Mouse (Mus musculus): ENCODE results near the gene Tatdn3. TPM values are rescaled to one million over a fixed set of nuclear protein-coding genes. Genes with fewer than 3 reads are reported as not detected.

Tatdn3 gene
- polyA plus RNA-seq, 1 experiment from 2014 or later: 14.1 TPM

- peak within 1 kb of the TSS; percentile 61 for H3K9ac ChIP-seq (ENCODE audit: low read depth, low read length)
- peak; percentile 66; the same call in 1 of the 2 replicates for ATAC-seq
- peaks cover 15% of the 10 kb centered on the region for H3K27me3 ChIP-seq (ENCODE audit: control insufficient read depth, insufficient read depth, low read depth, low read length)
- H3K4me2 ChIP-seq (ENCODE audit: low read length): peak within 1 kb of the TSS; percentile 99
- H3K4me1 ChIP-seq (ENCODE audit: control insufficient read depth, insufficient read depth, low read length): peaks cover 4% of the 10 kb centered on the region; the same call in 1 of the 2 replicates
- 1% methylated on average over 71 of the region's 95 CpGs for WGBS
- H3K36me3 ChIP-seq (ENCODE audit: control insufficient read depth, insufficient read depth, low read length): no peaks in the 10 kb centered on the region
- H3K9me3 ChIP-seq (replicated peaks; ENCODE audit: control insufficient read depth, low read length, poor library complexity, severe bottlenecking): no peaks in the 10 kb centered on the region
- H3K27ac ChIP-seq (ENCODE audit: low read length): no peak within 1 kb of the TSS
- H3K4me3 ChIP-seq (ENCODE audit: low read depth, low read length): peak within 1 kb of the TSS; percentile 63
Measured at GRCm38 (mm10) chr1:191097802-191098747, 35.3 kb upstream of the Tatdn3 start, which contains the start of gene Batf3. Batf3 (plus strand) TSS chr1:191097847.

GRCm38 (mm10) chr1:191096871-191097681 is 34.3 kb upstream of the Tatdn3 start:
- Histone ChIP-seq H3K9me3 (replicated peaks; ENCODE audit: control insufficient read depth, low read length, poor library complexity, severe bottlenecking) (no peaks in the 10 kb centered on the region), H3K4me1 (ENCODE audit: control insufficient read depth, insufficient read depth, low read length) (peaks cover 4% of the 10 kb centered on the region; the same call in 1 of the 2 replicates), H3K27ac (ENCODE audit: low read length) (no peak overlapping the region), H3K27me3 (ENCODE audit: control insufficient read depth, insufficient read depth, low read depth, low read length) (peaks cover 15% of the 10 kb centered on the region), H3K9ac (ENCODE audit: low read depth, low read length) (peak overlapping the region; percentile 61; the same call in 1 of the 2 replicates), H3K4me3 (ENCODE audit: low read depth, low read length) (peak overlapping the region; percentile 63), H3K36me3 (ENCODE audit: control insufficient read depth, insufficient read depth, low read length) (no peaks in the 10 kb centered on the region), H3K4me2 (ENCODE audit: low read length) (peak overlapping the region; percentile 99)
- WGBS: 51% methylated on average over 14 of the region's 14 CpGs
- 0 out of 2 replicates have a peak, but pooled peaks have one; percentile 32 for ATAC-seq

GRCm38 (mm10) chr1:191095019-191095418 is 32.3 kb upstream of the Tatdn3 start:
- no peak overlapping the region for H3K4me2 ChIP-seq (ENCODE audit: low read length)
- 80% methylated on average over 9 of the region's 9 CpGs for WGBS
- H3K36me3 ChIP-seq (ENCODE audit: control insufficient read depth, insufficient read depth, low read length): no peaks in the 10 kb centered on the region
- no peak overlapping the region for H3K27ac ChIP-seq (ENCODE audit: low read length)
- H3K9me3 ChIP-seq (replicated peaks; ENCODE audit: control insufficient read depth, low read length, poor library complexity, severe bottlenecking): no peaks in the 10 kb centered on the region
- peaks cover 15% of the 10 kb centered on the region for H3K27me3 ChIP-seq (ENCODE audit: control insufficient read depth, insufficient read depth, low read depth, low read length)
- no peak overlapping the region for H3K4me3 ChIP-seq (ENCODE audit: low read depth, low read length)
- no peak for ATAC-seq
- H3K4me1 ChIP-seq (ENCODE audit: control insufficient read depth, insufficient read depth, low read length): peaks cover 4% of the 10 kb centered on the region; the same call in 1 of the 2 replicates
- H3K9ac ChIP-seq (ENCODE audit: low read depth, low read length): no peak overlapping the region

- no peak for ATAC-seq
- H3K9ac ChIP-seq (ENCODE audit: low read depth, low read length): no peak overlapping the region
- no peaks in the 10 kb centered on the region for H3K9me3 ChIP-seq (replicated peaks; ENCODE audit: control insufficient read depth, low read length, poor library complexity, severe bottlenecking)
- no peak overlapping the region for H3K27ac ChIP-seq (ENCODE audit: low read length)
- no peaks in the 10 kb centered on the region for H3K36me3 ChIP-seq (ENCODE audit: control insufficient read depth, insufficient read depth, low read length)
- WGBS: 82% methylated on average over 5 of the region's 5 CpGs
- peaks cover 3% of the 10 kb centered on the region; the same call in 1 of the 2 replicates for H3K4me1 ChIP-seq (ENCODE audit: control insufficient read depth, insufficient read depth, low read length)
- peaks cover 6% of the 10 kb centered on the region for H3K27me3 ChIP-seq (ENCODE audit: control insufficient read depth, insufficient read depth, low read depth, low read length)
- H3K4me3 ChIP-seq (ENCODE audit: low read depth, low read length): no peak overlapping the region
- no peak overlapping the region for H3K4me2 ChIP-seq (ENCODE audit: low read length)
Measured at GRCm38 (mm10) chr1:191093578-191093977, 30.8 kb upstream of the Tatdn3 start.

- Histone ChIP-seq H3K9me3 (replicated peaks; ENCODE audit: control insufficient read depth, low read length, poor library complexity, severe bottlenecking) (no peaks in the 10 kb centered on the region), H3K4me3 (ENCODE audit: low read depth, low read length) (no peak overlapping the region), H3K4me1 (ENCODE audit: control insufficient read depth, insufficient read depth, low read length) (no peaks in the 10 kb centered on the region), H3K9ac (ENCODE audit: low read depth, low read length) (no peak overlapping the region), H3K27ac (ENCODE audit: low read length) (no peak overlapping the region), H3K4me2 (ENCODE audit: low read length) (no peak overlapping the region), H3K27me3 (ENCODE audit: control insufficient read depth, insufficient read depth, low read depth, low read length) (peaks cover 3% of the 10 kb centered on the region), H3K36me3 (ENCODE audit: control insufficient read depth, insufficient read depth, low read length) (no peaks in the 10 kb centered on the region)
- WGBS: 86% methylated on average over 8 of the region's 8 CpGs
- no peak for ATAC-seq
Measured at GRCm38 (mm10) chr1:191092050-191092449, 29.3 kb upstream of the Tatdn3 start.

- Histone ChIP-seq H3K4me3 (ENCODE audit: low read depth, low read length) (no peak overlapping the region), H3K27ac (ENCODE audit: low read length) (no peak overlapping the region), H3K27me3 (ENCODE audit: control insufficient read depth, insufficient read depth, low read depth, low read length) (no peaks in the 10 kb centered on the region), H3K4me1 (ENCODE audit: control insufficient read depth, insufficient read depth, low read length) (no peaks in the 10 kb centered on the region), H3K9ac (ENCODE audit: low read depth, low read length) (no peak overlapping the region), H3K9me3 (replicated peaks; ENCODE audit: control insufficient read depth, low read length, poor library complexity, severe bottlenecking) (no peaks in the 10 kb centered on the region), H3K4me2 (ENCODE audit: low read length) (no peak overlapping the region), H3K36me3 (ENCODE audit: control insufficient read depth, insufficient read depth, low read length) (no peaks in the 10 kb centered on the region)
- 71% methylated on average over 6 of the region's 6 CpGs for WGBS
- no peak for ATAC-seq
Measured at GRCm38 (mm10) chr1:191089355-191089754, 26.6 kb upstream of the Tatdn3 start.

GRCm38 (mm10) chr1:191087955-191088354 is 25.2 kb upstream of the Tatdn3 start:
- H3K4me1 ChIP-seq (ENCODE audit: control insufficient read depth, insufficient read depth, low read length): no peaks in the 10 kb centered on the region
- H3K4me2 ChIP-seq (ENCODE audit: low read length): no peak overlapping the region
- 90% methylated on average over 5 of the region's 5 CpGs for WGBS
- H3K4me3 ChIP-seq (ENCODE audit: low read depth, low read length): no peak overlapping the region
- no peaks in the 10 kb centered on the region for H3K36me3 ChIP-seq (ENCODE audit: control insufficient read depth, insufficient read depth, low read length)
- H3K27me3 ChIP-seq (ENCODE audit: control insufficient read depth, insufficient read depth, low read depth, low read length): no peaks in the 10 kb centered on the region
- H3K9ac ChIP-seq (ENCODE audit: low read depth, low read length): no peak overlapping the region
- no peaks in the 10 kb centered on the region for H3K9me3 ChIP-seq (replicated peaks; ENCODE audit: control insufficient read depth, low read length, poor library complexity, severe bottlenecking)
- no peak overlapping the region for H3K27ac ChIP-seq (ENCODE audit: low read length)
- ATAC-seq: no peak

GRCm38 (mm10) chr1:191086960-191087359 is 24.2 kb upstream of the Tatdn3 start:
- no peaks in the 10 kb centered on the region for H3K9me3 ChIP-seq (replicated peaks; ENCODE audit: control insufficient read depth, low read length, poor library complexity, severe bottlenecking)
- no peak overlapping the region for H3K4me2 ChIP-seq (ENCODE audit: low read length)
- H3K9ac ChIP-seq (ENCODE audit: low read depth, low read length): no peak overlapping the region
- H3K36me3 ChIP-seq (ENCODE audit: control insufficient read depth, insufficient read depth, low read length): no peaks in the 10 kb centered on the region
- 76% methylated on average over 8 of the region's 8 CpGs for WGBS
- H3K27me3 ChIP-seq (ENCODE audit: control insufficient read depth, insufficient read depth, low read depth, low read length): no peaks in the 10 kb centered on the region
- ATAC-seq: no peak
- H3K27ac ChIP-seq (ENCODE audit: low read length): no peak overlapping the region
- no peak overlapping the region for H3K4me3 ChIP-seq (ENCODE audit: low read depth, low read length)
- H3K4me1 ChIP-seq (ENCODE audit: control insufficient read depth, insufficient read depth, low read length): no peaks in the 10 kb centered on the region
